Mouse (Mus musculus) adipocyte (in vitro differentiated cells): Measurements from ENCODE around the gene Synm.

Source experiments
- DNase-seq: peaks from one replicate; pipeline ENCODE4 v3.0.0-alpha.2; 2016; ENCODE audit warnings: low spot score

Synm gene

GRCm38 (mm10) chr7:67759629-67759995, at the start of gene Synm:
Gene Synm (minus strand): TSS chr7:67759742.
- DNase-seq = peak; percentile 68

DNA sequence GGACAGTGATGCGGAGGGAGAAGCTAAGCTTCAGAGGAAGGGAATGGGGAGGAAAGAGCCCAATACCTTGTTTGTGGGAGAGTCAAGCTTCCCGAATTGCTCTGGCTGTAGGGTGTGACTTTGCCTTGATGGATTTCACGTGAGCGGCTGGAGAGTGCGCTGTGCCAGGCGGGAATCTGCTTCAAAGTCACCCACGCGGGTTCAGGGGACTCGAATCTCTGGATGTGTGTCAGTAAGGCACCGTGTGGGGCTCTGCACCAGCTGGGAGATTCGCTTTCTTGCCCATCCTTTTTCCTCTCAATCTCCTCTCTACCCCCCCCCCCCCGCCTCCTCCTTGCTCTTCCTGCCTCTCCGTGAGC, 44.3 kb upstream of the Synm start:
- DNase-seq = no peak

GRCm38 (mm10) chr7:67803015-67803856, 43.7 kb upstream of the Synm start:
- DNase-seq = no peak

GRCm38 (mm10) chr7:67801022-67801421, 41.5 kb upstream of the Synm start:
- no peak for DNase-seq

GRCm38 (mm10) chr7:67800547-67800946, 41.0 kb upstream of the Synm start:
- DNase-seq = no peak

DNA sequence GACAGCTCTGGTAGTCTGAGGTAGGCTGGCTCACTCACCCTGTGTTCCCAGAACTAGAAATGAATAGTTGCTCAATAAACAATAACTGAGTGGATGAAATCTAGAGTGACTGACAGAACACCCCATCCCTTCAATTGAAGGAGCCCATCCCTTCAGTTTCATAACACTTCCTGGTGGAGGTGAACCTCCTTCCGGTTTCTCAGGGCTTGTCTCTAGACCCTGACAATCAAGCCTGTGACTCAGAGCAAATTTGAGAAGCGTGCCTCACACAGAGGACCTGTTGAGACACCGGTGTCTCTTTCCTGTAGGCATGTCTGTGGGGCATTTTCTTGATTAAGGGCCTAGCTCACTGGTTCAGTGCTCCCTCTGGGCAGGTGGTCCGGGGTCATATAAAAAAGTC, 38.9 kb upstream of the Synm start:
- no peak for DNase-seq

GRCm38 (mm10) chr7:67797065-67797464, 37.5 kb upstream of the Synm start:
- no peak for DNase-seq

DNA sequence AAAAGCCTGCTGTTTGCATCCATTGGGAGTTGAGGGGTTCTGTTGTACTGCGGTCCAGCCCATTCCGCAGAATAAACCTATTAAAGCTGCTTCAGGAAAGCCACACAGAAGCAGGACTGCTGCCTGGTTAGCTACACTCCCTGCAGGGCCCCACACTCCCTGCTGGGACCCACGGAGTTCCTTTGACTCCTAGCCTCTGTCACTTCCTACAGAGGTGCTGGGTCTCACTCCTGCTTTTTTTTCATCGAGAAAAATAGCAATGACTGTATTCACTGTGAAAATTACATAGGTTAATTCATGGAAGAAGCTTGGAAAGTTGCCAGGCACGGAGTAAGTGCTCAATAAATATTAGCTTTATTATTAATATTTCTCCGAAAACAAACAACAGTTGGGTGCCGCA, 33.9 kb upstream of the Synm start:
- DNase-seq = no peak

DNA sequence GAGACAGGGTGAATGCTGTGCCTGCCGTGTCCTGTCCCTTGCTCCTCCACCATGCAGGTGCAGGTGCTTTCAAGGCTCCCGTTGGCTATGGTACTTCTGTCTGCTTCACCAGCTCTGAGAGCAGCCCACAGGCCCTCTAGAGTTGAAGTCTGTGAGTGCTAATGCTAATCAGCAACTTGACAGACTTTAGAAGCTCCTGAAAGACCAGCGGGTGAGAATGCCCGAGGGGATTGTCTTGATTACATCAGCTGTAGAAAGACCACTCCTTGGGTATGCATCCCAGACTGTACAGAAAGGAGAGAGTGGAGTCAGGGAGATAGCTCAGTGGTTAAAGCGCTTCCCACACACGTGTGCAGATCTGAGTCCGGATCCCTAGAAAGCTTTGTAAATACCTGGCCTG, 31.7 kb upstream of the Synm start:
- DNase-seq = no peak

- peak; percentile 75 for DNase-seq
Observed at GRCm38 (mm10) chr7:67788713-67789112, 29.2 kb upstream of the Synm start.

- DNase-seq = no peak
Observed at GRCm38 (mm10) chr7:67787861-67788260, 28.3 kb upstream of the Synm start.

GRCm38 (mm10) chr7:67776636-67777305, 17.2 kb upstream of the Synm start:
- DNase-seq = peak; percentile 17

DNA sequence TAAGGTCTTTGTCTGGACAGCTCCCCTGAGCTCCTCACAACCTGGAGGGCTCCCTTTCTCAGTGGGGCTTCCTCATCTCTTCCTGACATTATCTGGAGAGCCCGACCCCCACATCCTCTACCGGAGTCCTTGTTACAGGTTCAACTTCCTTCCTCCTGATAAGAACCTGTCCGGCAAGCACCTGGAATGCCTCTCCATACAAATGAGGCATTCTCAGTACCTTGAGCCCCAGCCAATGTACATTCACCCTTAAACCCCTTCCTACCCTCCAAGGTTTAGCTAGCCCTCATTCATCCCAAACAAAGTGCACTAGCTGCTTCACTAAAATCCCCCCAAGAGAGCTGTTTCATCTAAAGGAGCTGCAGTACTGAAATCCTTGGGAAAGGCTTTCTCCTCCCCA, 16.1 kb upstream of the Synm start:
- DNase-seq = no peak

- peak; percentile 36 for DNase-seq
Observed at GRCm38 (mm10) chr7:67772231-67772630, 12.7 kb upstream of the Synm start.

- DNase-seq = no peak
Observed at GRCm38 (mm10) chr7:67769487-67769886, 9.9 kb upstream of the Synm start.

- peak; percentile 69 for DNase-seq
Observed at GRCm38 (mm10) chr7:67768125-67768524, 8.6 kb upstream of the Synm start.

- no peak for DNase-seq
Observed at GRCm38 (mm10) chr7:67763625-67764024, 4.1 kb upstream of the Synm start.

DNA sequence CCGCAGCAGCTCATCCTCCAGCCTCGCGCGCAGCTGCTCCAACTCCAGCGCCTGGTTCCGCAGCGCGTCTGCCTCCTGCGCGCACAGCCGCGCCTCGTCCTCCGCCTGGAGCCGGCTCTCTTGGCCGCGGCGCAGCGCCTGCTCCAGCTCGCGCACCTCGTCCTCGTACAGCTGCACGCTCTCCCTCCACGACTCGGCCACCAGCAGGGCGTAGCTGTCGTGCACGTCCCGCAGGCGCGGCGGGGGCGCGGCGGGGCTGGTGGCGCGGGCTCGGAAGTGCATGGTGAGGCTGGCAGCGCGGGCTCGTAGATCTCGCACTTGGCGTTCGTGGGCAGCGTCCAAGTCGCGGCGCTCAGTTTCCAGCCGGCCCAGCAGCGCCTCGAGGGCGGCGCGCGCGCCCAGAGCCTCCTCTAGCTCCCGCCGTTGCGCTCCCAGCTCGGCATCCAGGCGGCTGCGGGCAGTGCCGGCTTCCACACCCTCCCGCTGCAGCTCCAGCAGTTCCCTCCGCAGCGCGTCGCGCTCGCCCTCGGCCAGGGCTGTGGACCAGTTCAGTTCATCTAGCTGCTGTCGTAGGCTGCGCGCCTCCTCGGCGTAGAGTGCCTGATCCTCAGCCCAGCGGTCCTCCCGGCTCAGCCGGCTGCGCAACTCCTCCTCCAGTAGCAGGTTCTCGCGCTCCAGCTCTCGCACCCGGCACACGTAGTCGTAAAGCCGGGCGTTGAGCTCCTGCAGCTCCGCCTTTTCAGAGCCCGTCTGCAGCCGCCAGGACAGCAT, 499 bp downstream of the Synm start:
- no peak for DNase-seq

DNA sequence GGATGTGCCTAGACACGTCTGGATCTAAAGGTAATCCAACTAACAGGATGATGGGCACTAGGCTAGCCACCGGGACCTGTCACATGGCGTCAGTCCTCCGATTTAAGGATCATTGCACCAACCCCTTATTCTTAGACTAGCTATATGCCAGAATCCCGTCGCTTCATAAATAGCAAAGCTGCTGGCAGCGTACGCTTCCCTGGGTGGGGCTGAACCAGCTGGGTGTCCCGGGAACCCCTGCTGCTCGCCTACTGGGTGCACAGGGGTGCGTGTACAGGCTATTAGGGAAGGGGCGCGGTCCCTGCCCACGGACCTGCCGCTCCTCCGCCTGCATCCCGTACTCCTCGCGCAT, 1.1 kb downstream of the Synm start:
- no peak for DNase-seq

GRCm38 (mm10) chr7:67756636-67757035, 2.9 kb downstream of the Synm start:
- DNase-seq = no peak

GRCm38 (mm10) chr7:67755366-67755765, 4.2 kb downstream of the Synm start:
- no peak for DNase-seq

GRCm38 (mm10) chr7:67754606-67755005, 4.9 kb downstream of the Synm start:
- DNase-seq = no peak
